Mouse (Mus musculus) CD4-positive, CD25-positive, alpha-beta regulatory T cell, adult 9 weeks (primary cell): Measurements from ENCODE around the gene Itpripl2. TPM values are rescaled to one million over a fixed set of nuclear protein-coding genes. Genes with fewer than 3 reads are reported as not detected.

Source experiments
- polyA plus RNA-seq: library from polyadenylated mRNA; unstranded; fragments of 100-300 nt; shearing (Covaris generic); gene quantifications from one replicate; pipeline ENCODE4 v1.2.1, GENCODE M21; 2017

Gene Itpripl2
- 0.32 TPM for polyA plus RNA-seq

GRCm38 (mm10) chr7:118491431-118492147, at the start of gene Itpripl2:
Itpripl2 (minus strand) TSS chr7:118491975.

GRCm38 (mm10) chr7:118533178-118533578, 41.4 kb upstream of the Itpripl2 start, which contains the start of gene Coq7:
Coq7 (minus strand) TSS chr7:118533356.

GRCm38 (mm10) chr7:118448134-118448967, 43.4 kb downstream of the Itpripl2 start, which contains the start of gene Syt17:
Syt17 (minus strand) TSS chr7:118448222.

Other genes with a start within 250 kb of the Itpripl2 start
- gene Smg1, start 248.3 kb downstream of the Itpripl2 start, polyA plus RNA-seq = 16.0 TPM
- 0.33 TPM for gene Syt17, start 43.8 kb downstream of the Itpripl2 start, polyA plus RNA-seq
- gene Coq7, start 41.4 kb upstream of the Itpripl2 start, polyA plus RNA-seq = 17.9 TPM
- not detected for gene Tmc7, start 92.8 kb upstream of the Itpripl2 start, polyA plus RNA-seq
- not detected for gene Tmc5, start 105.3 kb upstream of the Itpripl2 start, polyA plus RNA-seq
- 15.7 TPM for gene Gde1, start 213.8 kb upstream of the Itpripl2 start, polyA plus RNA-seq
- gene Ccp110, start 220.6 kb upstream of the Itpripl2 start, polyA plus RNA-seq = 6.7 TPM
- 102 TPM for gene Vps35l, start 248.3 kb upstream of the Itpripl2 start, polyA plus RNA-seq